In genomic region chr17:29186989-29187859, GRCm38 (mm10) we compare ENCODE assay signal across 12 mouse cellular contexts. TPM values are rescaled to one million over a fixed set of nuclear protein-coding genes. Genes with fewer than 3 reads are reported as not detected.
DNase-seq lines count a peak whose midpoint lies in the region; ATAC-seq and TF ChIP-seq lines count a peak whose summit lies in the region.
"Had no signal": no experiment of that assay in that cellular context is flagged by ENCODE, and none has a peak within 500 bp of the region (broad histone marks: within the 10 kb centered on the region; RNA-seq: fewer than 3 reads in every experiment).

No protein-coding gene starts in this region.

- no peak overlapping the region for H3K4me2 ChIP-seq in lung, embryonic 14.5 days
- H3K4me2 ChIP-seq: limb, embryonic 15.5 days had no signal

- no peaks in the 10 kb centered on the region for H3K36me3 ChIP-seq in lung, embryonic 14.5 days (ENCODE audit: insufficient read depth)
- H3K36me3 ChIP-seq in forebrain, embryonic 10.5 days (replicated peaks), result no peaks in the 10 kb centered on the region
- H3K36me3 ChIP-seq in limb, embryonic 10.5 days, result no peaks in the 10 kb centered on the region
- H3K36me3 ChIP-seq: limb, embryonic 15.5 days had no signal

- no peak overlapping the region for H3K9ac ChIP-seq in lung, embryonic 14.5 days
- H3K9ac ChIP-seq: limb, embryonic 15.5 days had no signal

- peaks cover 13% of the 10 kb centered on the region for H3K4me1 ChIP-seq in lung, embryonic 14.5 days (ENCODE audit: insufficient read depth)
- H3K4me1 ChIP-seq in forebrain, embryonic 10.5 days, result peaks cover 70% of the 10 kb centered on the region
- peaks cover 75% of the 10 kb centered on the region for H3K4me1 ChIP-seq in limb, embryonic 10.5 days

- ATAC-seq in lung, embryonic 14.5 days (ENCODE audit: insufficient read depth), result no peak

- H3K27me3 ChIP-seq in lung, embryonic 14.5 days (ENCODE audit: insufficient read depth, low read length), result no peaks in the 10 kb centered on the region
- H3K27me3 ChIP-seq in forebrain, embryonic 10.5 days (ENCODE audit: poor library complexity, severe bottlenecking), result peaks cover 56% of the 10 kb centered on the region
- H3K27me3 ChIP-seq in limb, embryonic 10.5 days (ENCODE audit: low read depth, poor library complexity, severe bottlenecking), result peaks cover 13% of the 10 kb centered on the region; the same call in 1 of the 2 replicates
- H3K27me3 ChIP-seq: limb, embryonic 15.5 days had no signal

- WGBS in lung, embryonic 14.5 days, result 35% methylated on average over 10 of the region's 10 CpGs
- WGBS in forebrain, embryonic 10.5 days, result 10% methylated on average over 10 of the region's 10 CpGs
- 28% methylated on average over 10 of the region's 10 CpGs for WGBS in limb, embryonic 10.5 days

- no peak overlapping the region for H3K4me3 ChIP-seq in lung, embryonic 14.5 days (ENCODE audit: low read depth, low read length)
- peak overlapping the region; percentile 15; the same call in 1 of the 2 replicates for H3K4me3 ChIP-seq in forebrain, embryonic 10.5 days
- 0 out of 2 replicates have a peak overlapping the region, but pooled peaks have one; percentile 7 for H3K4me3 ChIP-seq in limb, embryonic 10.5 days
- H3K4me3 ChIP-seq: limb, embryonic 15.5 days had no signal

- no peaks in the 10 kb centered on the region for H3K9me3 ChIP-seq in lung, embryonic 14.5 days (ENCODE audit: low read depth, low read length)
- no peaks in the 10 kb centered on the region for H3K9me3 ChIP-seq in forebrain, embryonic 10.5 days
- H3K9me3 ChIP-seq in limb, embryonic 10.5 days (replicated peaks), result no peaks in the 10 kb centered on the region
- H3K9me3 ChIP-seq: limb, embryonic 15.5 days had no signal

- no peak for TF ChIP-seq CTCF in lung, embryonic 14.5 days (IDR thresholded peaks at IDR 0.05; ENCODE audit: low read depth)

- intact Hi-C loops in left cerebral cortex, postnatal 10 days (cut with DNase I), result no loop called here
- intact Hi-C loops in gastrocnemius, postnatal 36 days (cut with DNase I), result no loop called here

- no peak overlapping the region for H3K27ac ChIP-seq in lung, embryonic 14.5 days (ENCODE audit: low read depth)
- H3K27ac ChIP-seq in forebrain, embryonic 10.5 days, result peak overlapping the region; percentile 74
- peak overlapping the region; percentile 80 for H3K27ac ChIP-seq in limb, embryonic 10.5 days
- H3K27ac ChIP-seq: limb, embryonic 15.5 days had no signal

- peak; percentile 47 for DNase-seq in lung, embryonic 14.5 days
- no peak for DNase-seq in lung, postnatal 10 days
- no peak for DNase-seq in forebrain, embryonic 10.5 days (ENCODE audit: extremely low spot score, low spot score)
- DNase-seq in limb, embryonic 10.5 days (ENCODE audit: low spot score), result no peak
- DNase-seq in left cerebral cortex, postnatal 10 days (ENCODE audit: extremely low spot score in 1 of 2, low spot score in 2 of 2), result no peak
- no peak for DNase-seq in thymus, adult 18-20 months
- no peak for DNase-seq in gastrocnemius, postnatal 36 days
- DNase-seq in layer of hippocampus, postnatal 36 days, result no peak
- DNase-seq: adrenal gland, adult 8-10 months; heart, adult 18-20 months; kidney, postnatal 25 days had no signal

RNA-seq across cellular contexts. Expression of gene Cpne5, which starts 50.7 kb away (rescaled TPM):
- polyA plus RNA-seq in lung, embryonic 14.5 days (2014; fragmentation: Nextera tagmentation; extraction: Ambion mirVana), result 6.7 and 6.9 TPM in 2 replicates
- polyA plus RNA-seq in forebrain, embryonic 10.5 days (2016; fragmentation: Nextera tagmentation; extraction: Ambion mirVana), result 5.3 and 6.2 TPM in 2 replicates
- 2.0 and 3.2 TPM in 2 replicates for polyA plus RNA-seq in limb, embryonic 10.5 days (2016; fragmentation: Nextera tagmentation; extraction: Ambion mirVana)
- total RNA-seq in left cerebral cortex, postnatal 10 days (2021), result 10 to 100 TPM; 88.1 to 89.7 TPM
- total RNA-seq in gastrocnemius, postnatal 36 days (2021), result not detected
- total RNA-seq in layer of hippocampus, postnatal 36 days (2021), result 10 to 100 TPM; 30.4 to 31.7 TPM

Comparison
In these comparisons a context has a peak if more than half of its experiments do, and no peak if none do; other contexts are left out.
1. RNA of gene Cpne5, which starts 50.7 kb away (total RNA-seq): 88.1 to 89.7 TPM in left cerebral cortex, postnatal 10 days and 30.4 to 31.7 TPM in layer of hippocampus, postnatal 36 days; not detected in gastrocnemius, postnatal 36 days; every median in the first group is over 10 times any median in the second.